Mouse (Mus musculus): ENCODE measurements around the gene Kazn. TPM values are rescaled to one million over a fixed set of nuclear protein-coding genes. Genes with fewer than 3 reads are reported as not detected.

Kazn gene
- polyA plus RNA-seq, 1 experiment from 2014 or later: 16.4 TPM

- no peak overlapping the region for H3K4me2 ChIP-seq (ENCODE audit: low read length)
- no peak for TF ChIP-seq CTCF (IDR thresholded peaks at IDR 0.05; ENCODE audit: low read depth)
- H3K27me3 ChIP-seq (ENCODE audit: insufficient read depth, low read length): no peaks in the 10 kb centered on the region
- H3K9ac ChIP-seq (ENCODE audit: low read depth, low read length): no peak overlapping the region
- WGBS: 78% methylated on average over 14 of the region's 14 CpGs
- no peaks in the 10 kb centered on the region for H3K9me3 ChIP-seq (replicated peaks; ENCODE audit: low read length)
- ATAC-seq (replicated peaks; ENCODE audit: low FRiP score, low read depth) (no peak), DNase-seq (ENCODE audit: low spot score) (no peak)
- H3K4me3 ChIP-seq (replicated peaks; ENCODE audit: low read depth, low read length): no peak overlapping the region
- H3K36me3 ChIP-seq (ENCODE audit: insufficient read depth, low read length): no peaks in the 10 kb centered on the region
- peaks cover 29% of the 10 kb centered on the region for H3K4me1 ChIP-seq (replicated peaks; ENCODE audit: insufficient read depth, low read length)
- H3K27ac ChIP-seq: no peak overlapping the region
Observed at GRCm38 (mm10) chr4:142079629-142080486, 159.3 kb downstream of the Kazn start.

- H3K27me3 ChIP-seq (ENCODE audit: insufficient read depth, low read length): no peaks in the 10 kb centered on the region
- no peak overlapping the region for H3K9ac ChIP-seq (ENCODE audit: low read depth, low read length)
- WGBS: 23% methylated on average over 18 of the region's 18 CpGs
- peak overlapping the region; percentile 27; the same call in 1 of the 2 replicates for H3K27ac ChIP-seq
- ATAC-seq (replicated peaks; ENCODE audit: low FRiP score, low read depth) (no peak), DNase-seq (ENCODE audit: low spot score) (peak; percentile 85)
- no peaks in the 10 kb centered on the region for H3K36me3 ChIP-seq (ENCODE audit: insufficient read depth, low read length)
- no peak for TF ChIP-seq CTCF (IDR thresholded peaks at IDR 0.05; ENCODE audit: low read depth)
- H3K4me2 ChIP-seq (ENCODE audit: low read length): 0 out of 2 replicates have a peak overlapping the region, but pooled peaks have one; percentile 13
- no peak overlapping the region for H3K4me3 ChIP-seq (replicated peaks; ENCODE audit: low read depth, low read length)
- peaks cover 22% of the 10 kb centered on the region for H3K4me1 ChIP-seq (replicated peaks; ENCODE audit: insufficient read depth, low read length)
- no peaks in the 10 kb centered on the region for H3K9me3 ChIP-seq (replicated peaks; ENCODE audit: low read length)
Observed at GRCm38 (mm10) chr4:142077572-142078271, 161.5 kb downstream of the Kazn start.

DNA sequence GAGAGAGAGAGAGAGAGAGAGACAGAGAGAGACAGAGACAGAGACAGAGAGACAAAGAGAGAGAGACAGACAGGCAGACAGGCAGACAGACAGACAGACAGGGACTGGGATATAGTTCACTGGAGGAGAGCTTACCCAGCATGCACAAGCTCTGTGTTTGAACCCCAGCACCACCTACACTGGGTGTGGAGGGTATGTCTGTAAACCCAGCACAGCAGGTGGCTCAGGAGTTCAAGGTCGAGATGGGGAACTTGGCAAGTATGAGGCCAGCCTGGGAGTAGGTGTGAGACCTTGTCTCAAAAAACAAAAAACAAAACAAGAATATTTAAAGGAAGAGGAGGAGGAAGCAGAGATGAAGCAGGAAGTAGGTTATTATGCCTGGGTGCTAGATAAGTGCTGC is 162.3 kb downstream of the Kazn start:
- Histone ChIP-seq H3K4me2 (ENCODE audit: low read length) (no peak overlapping the region), H3K27ac (no peak overlapping the region), H3K9me3 (replicated peaks; ENCODE audit: low read length) (no peaks in the 10 kb centered on the region), H3K36me3 (ENCODE audit: insufficient read depth, low read length) (no peaks in the 10 kb centered on the region), H3K4me1 (replicated peaks; ENCODE audit: insufficient read depth, low read length) (peaks cover 14% of the 10 kb centered on the region), H3K9ac (ENCODE audit: low read depth, low read length) (no peak overlapping the region), H3K4me3 (replicated peaks; ENCODE audit: low read depth, low read length) (no peak overlapping the region), H3K27me3 (ENCODE audit: insufficient read depth, low read length) (no peaks in the 10 kb centered on the region)
- ATAC-seq (replicated peaks; ENCODE audit: low FRiP score, low read depth) (no peak), DNase-seq (ENCODE audit: low spot score) (no peak)
- no peak for TF ChIP-seq CTCF (IDR thresholded peaks at IDR 0.05; ENCODE audit: low read depth)
- 70% methylated on average over 1 of the region's 1 CpGs for WGBS

GRCm38 (mm10) chr4:142075931-142076330 is 163.3 kb downstream of the Kazn start:
- Histone ChIP-seq H3K9ac (ENCODE audit: low read depth, low read length) (no peak overlapping the region), H3K27ac (no peak overlapping the region), H3K36me3 (ENCODE audit: insufficient read depth, low read length) (no peaks in the 10 kb centered on the region), H3K4me1 (replicated peaks; ENCODE audit: insufficient read depth, low read length) (peaks cover 9% of the 10 kb centered on the region), H3K9me3 (replicated peaks; ENCODE audit: low read length) (no peaks in the 10 kb centered on the region), H3K4me3 (replicated peaks; ENCODE audit: low read depth, low read length) (no peak overlapping the region), H3K4me2 (ENCODE audit: low read length) (no peak overlapping the region), H3K27me3 (ENCODE audit: insufficient read depth, low read length) (no peaks in the 10 kb centered on the region)
- WGBS: 70% methylated on average over 11 of the region's 11 CpGs
- no peak for DNase-seq (ENCODE audit: low spot score)
- ATAC-seq (replicated peaks; ENCODE audit: low FRiP score, low read depth): no peak
- no peak for TF ChIP-seq CTCF (IDR thresholded peaks at IDR 0.05; ENCODE audit: low read depth)

GRCm38 (mm10) chr4:142074060-142074732 is 165.0 kb downstream of the Kazn start:
- H3K27me3 ChIP-seq (ENCODE audit: insufficient read depth, low read length): no peaks in the 10 kb centered on the region
- 62% methylated on average over 13 of the region's 13 CpGs for WGBS
- TF ChIP-seq CTCF (IDR thresholded peaks at IDR 0.05; ENCODE audit: low read depth): no peak
- H3K4me1 ChIP-seq (replicated peaks; ENCODE audit: insufficient read depth, low read length): peaks cover 9% of the 10 kb centered on the region
- H3K4me3 ChIP-seq (replicated peaks; ENCODE audit: low read depth, low read length): no peak overlapping the region
- ATAC-seq (replicated peaks; ENCODE audit: low FRiP score, low read depth) (no peak), DNase-seq (ENCODE audit: low spot score) (no peak)
- H3K27ac ChIP-seq: no peak overlapping the region
- no peaks in the 10 kb centered on the region for H3K36me3 ChIP-seq (ENCODE audit: insufficient read depth, low read length)
- H3K9me3 ChIP-seq (replicated peaks; ENCODE audit: low read length): no peaks in the 10 kb centered on the region
- no peak overlapping the region for H3K4me2 ChIP-seq (ENCODE audit: low read length)
- no peak overlapping the region for H3K9ac ChIP-seq (ENCODE audit: low read depth, low read length)

All from kidney, postnatal 0 days (tissue).